Mouse (Mus musculus) thymus, adult 2 months (tissue): Measurements from ENCODE around the gene Abi3.

Source experiments
- CTCF ChIP-seq: fragments of 200-500 bp; IDR thresholded peaks from 2 replicates; pipeline ENCODE4 v1.5.1; 2012; ENCODE audit warnings: mild to moderate bottlenecking, control low read depth, low read length, moderate library complexity, borderline replicate concordance; ENCODE audit not compliant: control insufficient read depth, poor library complexity, insufficient read depth; ENCODE audit errors: extremely low read depth
- POLR2A ChIP-seq: fragments of 200-500 bp; IDR thresholded peaks from 2 replicates; pipeline ENCODE4 v1.6.1; 2012; ENCODE audit warnings: mild to moderate bottlenecking, low read length, control low read depth, moderate library complexity; ENCODE audit not compliant: control insufficient read depth, poor library complexity, insufficient read depth; ENCODE audit errors: extremely low read depth

DNA sequence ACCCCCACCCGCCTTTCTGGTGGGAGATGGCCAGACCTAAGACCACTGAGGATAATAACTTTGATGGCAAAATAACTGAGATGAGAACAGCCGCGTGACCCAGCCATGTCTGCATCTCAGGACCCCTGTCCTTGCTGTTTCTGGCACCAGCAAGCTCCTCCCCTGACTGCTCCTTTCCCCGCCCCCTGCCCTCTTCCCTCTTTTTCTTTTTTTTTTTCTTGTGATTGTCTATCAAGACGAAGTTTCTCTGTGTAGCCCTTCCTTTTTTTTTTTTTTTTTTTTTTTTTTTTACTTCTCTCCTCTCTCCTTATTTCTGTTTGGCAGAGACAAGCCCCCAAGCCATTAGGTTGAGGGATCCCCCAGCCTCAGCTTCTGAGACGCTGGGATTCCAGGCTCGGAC lies 31.4 kb downstream of the Abi3 start:
- no peak for TF ChIP-seq POLR2A
- TF ChIP-seq CTCF, result no peak
